Comparison of ENCODE assay signal across 22 mouse cellular contexts in genomic region chr2:65121012-65121411, GRCm38 (mm10).
DNase-seq lines count a peak whose midpoint lies in the region; ATAC-seq and TF ChIP-seq lines count a peak whose summit lies in the region.
"Had no signal": no experiment of that assay in that cellular context is flagged by ENCODE, and none has a peak within 500 bp of the region (broad histone marks: within the 10 kb centered on the region; RNA-seq: fewer than 3 reads in every experiment).

No protein-coding gene starts in this region.

- no peak overlapping the region for H3K4me2 ChIP-seq in lung, postnatal 0 days (replicated peaks; ENCODE audit: low read depth, low read length)
- H3K4me2 ChIP-seq in forebrain, embryonic 13.5 days: no peak overlapping the region
- H3K4me2 ChIP-seq: forebrain, embryonic 15.5 days; heart, embryonic 15.5 days; hindbrain, embryonic 13.5 days; limb, embryonic 13.5 days; lung, embryonic 14.5 days; neural tube, embryonic 15.5 days; stomach, embryonic 15.5 days had no signal

- peak overlapping the region; percentile 38 for H3K27ac ChIP-seq in heart, adult 2 months
- no peak overlapping the region for H3K27ac ChIP-seq in lung, postnatal 0 days (ENCODE audit: low read length)
- H3K27ac ChIP-seq in forebrain, embryonic 13.5 days: no peak overlapping the region
- H3K27ac ChIP-seq: forebrain, embryonic 15.5 days; heart, embryonic 10.5 days; heart, embryonic 15.5 days; hindbrain, embryonic 13.5 days; limb, embryonic 13.5 days; liver, embryonic 14.5 days; macrophage; neural tube, embryonic 15.5 days; stomach, embryonic 15.5 days had no signal

- no peak overlapping the region for H3K9ac ChIP-seq in heart, adult 2 months (ENCODE audit: low read depth, low read length)
- no peak overlapping the region for H3K9ac ChIP-seq in lung, postnatal 0 days (replicated peaks; ENCODE audit: low read depth)
- H3K9ac ChIP-seq in forebrain, embryonic 13.5 days: no peak overlapping the region
- H3K9ac ChIP-seq: forebrain, embryonic 15.5 days; heart, embryonic 15.5 days; hindbrain, embryonic 13.5 days; limb, embryonic 13.5 days; liver, embryonic 14.5 days; lung, embryonic 14.5 days; neural tube, embryonic 15.5 days; stomach, embryonic 15.5 days had no signal

- ATAC-seq in lung, postnatal 0 days: no peak
- ATAC-seq in forebrain, embryonic 13.5 days: no peak
- ATAC-seq: forebrain, embryonic 15.5 days; intestine, embryonic 16.5 days had no signal

- peaks cover 20% of the 10 kb centered on the region for H3K36me3 ChIP-seq in heart, adult 2 months (ENCODE audit: control insufficient read depth, insufficient read depth, low read length)
- no peaks in the 10 kb centered on the region for H3K36me3 ChIP-seq in lung, postnatal 0 days (ENCODE audit: insufficient read depth, low read length)
- no peaks in the 10 kb centered on the region for H3K36me3 ChIP-seq in forebrain, embryonic 13.5 days (ENCODE audit: poor library complexity, severe bottlenecking)
- H3K36me3 ChIP-seq: forebrain, embryonic 15.5 days; heart, embryonic 15.5 days; hindbrain, embryonic 13.5 days; limb, embryonic 13.5 days; neural tube, embryonic 15.5 days had no signal

- no peak for DNase-seq in heart, adult 2 months
- DNase-seq in heart, adult 9 months (ENCODE audit: low spot score in 2 of 2): no peak
- DNase-seq in lung, postnatal 0 days (ENCODE audit: low spot score): peak; percentile 26
- DNase-seq in lung, postnatal 10 days: no peak
- DNase-seq in fat pad, adult 2 months (ENCODE audit: extremely low read depth, low read depth, low spot score): peak; percentile 26
- no peak for DNase-seq in B cell, adult 2 months
- DNase-seq: adrenal gland, adult 2 months; cerebellum, adult 2 months; right cerebral cortex, postnatal 25 days had no signal

- no peak for TF ChIP-seq EP300 in heart, adult 2 months (IDR thresholded peaks at IDR 0.05; ENCODE audit: insufficient read depth, low read depth, low read length)
- no peak for TF ChIP-seq EP300 in lung, postnatal 0 days (IDR thresholded peaks at IDR 0.05)

- H3K9me3 ChIP-seq in lung, postnatal 0 days (ENCODE audit: low read length): no peaks in the 10 kb centered on the region
- H3K9me3 ChIP-seq in forebrain, embryonic 13.5 days (replicated peaks): no peaks in the 10 kb centered on the region
- H3K9me3 ChIP-seq: forebrain, embryonic 15.5 days; heart, embryonic 10.5 days; heart, embryonic 15.5 days; hindbrain, embryonic 13.5 days; limb, embryonic 13.5 days; neural tube, embryonic 15.5 days; stomach, embryonic 15.5 days had no signal

- WGBS in heart, adult 2 months: 49% methylated on average over 3 of the region's 3 CpGs
- 32% methylated on average over 3 of the region's 3 CpGs for whole genome bisulfite sequencing in lung, postnatal 0 days
- WGBS in forebrain, embryonic 13.5 days: 70% methylated on average over 3 of the region's 3 CpGs

- H3K79me2 ChIP-seq in heart, adult 2 months (replicated peaks; ENCODE audit: control insufficient read depth, insufficient read depth, low read length): no peaks in the 10 kb centered on the region

- peaks cover 1% of the 10 kb centered on the region; the same call in 1 of the 2 replicates for H3K4me1 ChIP-seq in heart, adult 2 months (ENCODE audit: control insufficient read depth, insufficient read depth, low read length)
- H3K4me1 ChIP-seq in lung, postnatal 0 days (ENCODE audit: insufficient read depth, low read depth, low read length): no peaks in the 10 kb centered on the region
- H3K4me1 ChIP-seq in forebrain, embryonic 13.5 days: 0 out of 2 replicates have a peak, but pooled peaks cover 2% of the 10 kb centered on the region
- H3K4me1 ChIP-seq: hindbrain, embryonic 13.5 days; neural tube, embryonic 15.5 days; stomach, embryonic 15.5 days had no signal

- H3K4me3 ChIP-seq in heart, adult 2 months: no peak overlapping the region
- H3K4me3 ChIP-seq in lung, postnatal 0 days (ENCODE audit: low read depth, low read length): no peak overlapping the region
- H3K4me3 ChIP-seq in forebrain, embryonic 13.5 days: no peak overlapping the region
- H3K4me3 ChIP-seq: forebrain, embryonic 15.5 days; gastrocnemius, adult 2 months; heart, embryonic 10.5 days; heart, embryonic 15.5 days; hindbrain, embryonic 13.5 days; limb, embryonic 13.5 days; neural tube, embryonic 15.5 days; stomach, embryonic 15.5 days had no signal

- no peak for TF ChIP-seq CTCF in heart, adult 2 months (IDR thresholded peaks at IDR 0.05)
- TF ChIP-seq CTCF in lung, postnatal 0 days (IDR thresholded peaks at IDR 0.05): no peak

- intact Hi-C loops in heart, adult 2 months (cut with DNase I): loop anchor here (1.0 kb wide), 1 partner anchor 156 kb away; no protein-coding TSS in a partner anchor

- no peak for TF ChIP-seq POLR2A in heart, adult 2 months (IDR thresholded peaks at IDR 0.05; ENCODE audit: insufficient read depth, low read depth, low read length)

- no peaks in the 10 kb centered on the region for H3K27me3 ChIP-seq in heart, adult 2 months (ENCODE audit: control insufficient read depth, insufficient read depth, low read length)
- H3K27me3 ChIP-seq in lung, postnatal 0 days (replicated peaks; ENCODE audit: insufficient read depth, low read length): no peaks in the 10 kb centered on the region
- no peaks in the 10 kb centered on the region for H3K27me3 ChIP-seq in forebrain, embryonic 13.5 days
- H3K27me3 ChIP-seq: forebrain, embryonic 15.5 days; heart, embryonic 15.5 days; hindbrain, embryonic 13.5 days; limb, embryonic 13.5 days; neural tube, embryonic 15.5 days; stomach, embryonic 15.5 days had no signal

Comparison
In these comparisons a context has a peak if more than half of its experiments do, and no peak if none do; other contexts are left out.
1. DNase-seq: peak in lung, postnatal 0 days (single experiment) and fat pad, adult 2 months (single experiment); none in heart, adult 2 months (0 of 2), heart, adult 9 months (0 of 2), lung, postnatal 10 days (single experiment) and B cell, adult 2 months (0 of 2).